Mouse (Mus musculus) CD8-positive naive resting alpha-beta T cell, adult 57 days (primary cell): ENCODE data around the gene Hoxb9. TPM values are rescaled to one million over a fixed set of nuclear protein-coding genes. Genes with fewer than 3 reads are reported as not detected.

Experiments
- total RNA-seq: library from RNA; stranded (reverse); gene quantifications from one replicate; pipeline ENCODE4 v1.2.4, GENCODE M21; 2023

Gene Hoxb9
- total RNA-seq: not detected

GRCm38 (mm10) chr11:96270996-96271540 is at the start of gene Hoxb9:
Gene Hoxb9, plus strand, starts transcription at chr11:96271457.

DNA sequence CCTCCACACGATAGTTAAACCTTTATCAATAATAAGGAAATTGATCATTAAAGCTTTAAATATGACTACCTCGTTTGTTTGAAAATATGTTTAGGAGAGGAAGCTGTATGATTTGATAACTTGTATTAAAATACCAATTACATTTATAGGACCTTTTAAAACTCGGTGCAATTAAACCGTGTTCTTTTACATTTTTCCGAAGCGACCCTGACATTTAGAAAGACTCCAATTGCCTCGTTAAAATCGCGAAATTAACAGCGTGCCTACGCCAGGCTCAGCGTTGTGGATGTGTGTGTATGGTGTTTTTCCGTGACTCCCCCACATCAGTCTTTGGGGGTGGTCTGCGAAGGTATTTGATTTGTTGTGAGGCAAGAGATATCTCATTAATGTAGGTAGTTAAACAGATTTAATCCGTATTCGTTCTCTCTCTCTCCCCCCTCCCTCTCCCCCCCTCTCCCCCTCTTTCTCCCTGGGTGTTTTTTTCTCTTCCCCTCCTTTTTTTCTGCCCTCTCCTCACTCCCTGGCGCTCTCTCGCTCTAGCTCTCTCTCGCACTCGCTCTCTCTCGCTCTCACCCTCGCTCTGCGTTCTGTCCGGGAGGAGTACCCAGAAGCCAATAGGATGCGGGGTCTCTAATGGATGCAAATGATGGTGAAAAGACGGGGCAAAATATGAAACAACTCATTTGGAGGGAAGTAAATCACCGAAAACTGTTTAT is 10.8 kb downstream of the Hoxb9 start, which contains the start of gene Hoxb8:
TSS of gene Hoxb8 (plus strand) at position 51 of the 716 bp plus-strand sequence.

GRCm38 (mm10) chr11:96285771-96286738 is 14.8 kb downstream of the Hoxb9 start, which contains the start of gene Hoxb7:
Gene Hoxb7, plus strand, starts transcription at chr11:96286623.

DNA sequence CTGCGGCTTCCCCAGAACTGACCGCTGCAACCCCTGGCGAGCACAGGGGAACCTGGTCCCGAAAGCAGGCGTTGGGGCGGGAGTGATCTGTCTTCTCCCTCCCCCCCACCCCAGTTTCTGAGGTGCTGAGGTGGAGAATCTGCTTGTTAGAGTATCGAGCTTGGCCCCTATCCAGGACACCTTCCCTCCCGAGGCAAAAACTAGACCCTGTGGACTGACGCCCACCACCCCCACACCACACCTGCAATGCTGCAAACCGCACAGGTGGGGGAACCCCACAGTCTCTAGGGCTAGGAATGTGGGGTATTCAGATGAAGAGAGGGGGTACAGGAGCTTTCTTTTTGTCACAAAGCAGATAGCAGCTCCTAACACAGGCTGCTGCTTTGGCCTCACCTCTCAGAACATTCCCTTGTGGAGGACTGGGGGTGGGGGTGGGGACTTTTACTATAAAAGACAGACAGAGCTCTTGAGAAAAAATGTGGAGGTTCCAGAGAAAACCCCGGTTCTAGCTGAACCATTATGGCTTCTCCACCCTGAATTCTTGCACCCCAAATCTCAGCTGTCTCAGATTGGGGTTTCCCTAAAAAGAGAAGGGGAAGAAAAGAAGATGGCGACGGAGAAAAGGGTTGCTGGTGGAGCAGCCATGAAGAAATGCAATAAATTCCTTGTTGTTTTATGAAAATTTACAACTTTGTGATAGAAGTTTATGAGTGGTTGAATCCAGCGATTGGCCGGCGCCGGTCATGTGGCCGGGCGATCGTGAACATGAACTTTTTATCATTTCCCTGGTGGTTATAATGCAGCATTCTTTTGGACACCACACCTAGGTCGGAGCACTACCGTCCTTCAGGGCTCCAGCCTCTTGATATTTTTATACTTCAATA is 20.7 kb downstream of the Hoxb9 start, which contains the start of gene Hoxb6:
TSS of gene Hoxb6 (plus strand) at position 796 of the 884 bp plus-strand sequence.

DNA sequence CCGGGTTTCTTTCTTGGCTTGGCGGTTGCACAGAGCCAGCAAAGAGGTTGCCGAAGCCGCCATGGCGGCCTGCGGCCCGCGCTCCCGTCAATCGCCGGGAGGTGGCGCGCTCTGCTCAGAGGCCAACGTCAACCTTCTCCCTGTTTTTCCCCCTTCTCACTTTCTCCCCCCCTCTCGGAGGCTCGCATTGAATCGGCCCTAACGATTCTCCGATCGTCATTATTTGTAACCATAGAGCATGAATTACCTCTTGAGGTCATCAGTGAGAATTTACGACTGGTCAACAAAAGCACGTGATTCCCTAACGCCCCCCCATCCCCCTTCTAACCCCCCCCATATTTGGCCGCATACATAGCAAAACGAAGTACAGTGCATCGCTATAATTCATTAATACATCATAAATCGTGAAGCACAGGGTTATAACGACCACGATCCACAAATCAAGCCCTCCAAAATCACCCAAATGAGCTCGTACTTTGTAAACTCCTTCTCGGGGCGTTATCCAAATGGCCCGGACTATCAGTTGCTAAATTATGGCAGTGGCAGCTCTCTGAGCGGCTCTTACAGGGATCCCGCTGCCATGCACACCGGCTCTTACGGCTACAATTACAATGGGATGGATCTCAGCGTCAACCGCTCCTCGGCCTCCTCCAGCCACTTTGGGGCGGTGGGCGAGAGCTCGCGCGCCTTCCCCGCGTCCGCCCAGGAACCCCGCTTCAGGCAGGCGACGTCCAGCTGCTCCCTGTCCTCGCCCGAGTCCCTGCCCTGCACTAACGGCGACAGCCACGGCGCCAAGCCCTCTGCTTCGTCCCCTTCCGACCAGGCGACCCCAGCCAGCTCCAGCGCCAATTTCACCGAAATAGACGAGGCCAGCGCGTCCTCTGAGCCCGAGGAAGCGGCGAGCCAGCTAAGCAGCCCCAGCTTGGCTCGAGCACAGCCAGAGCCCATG is 32.2 kb downstream of the Hoxb9 start, which contains the start of gene Hoxb5:
TSS of gene Hoxb5 (plus strand) at position 186 of the 949 bp plus-strand sequence.

DNA sequence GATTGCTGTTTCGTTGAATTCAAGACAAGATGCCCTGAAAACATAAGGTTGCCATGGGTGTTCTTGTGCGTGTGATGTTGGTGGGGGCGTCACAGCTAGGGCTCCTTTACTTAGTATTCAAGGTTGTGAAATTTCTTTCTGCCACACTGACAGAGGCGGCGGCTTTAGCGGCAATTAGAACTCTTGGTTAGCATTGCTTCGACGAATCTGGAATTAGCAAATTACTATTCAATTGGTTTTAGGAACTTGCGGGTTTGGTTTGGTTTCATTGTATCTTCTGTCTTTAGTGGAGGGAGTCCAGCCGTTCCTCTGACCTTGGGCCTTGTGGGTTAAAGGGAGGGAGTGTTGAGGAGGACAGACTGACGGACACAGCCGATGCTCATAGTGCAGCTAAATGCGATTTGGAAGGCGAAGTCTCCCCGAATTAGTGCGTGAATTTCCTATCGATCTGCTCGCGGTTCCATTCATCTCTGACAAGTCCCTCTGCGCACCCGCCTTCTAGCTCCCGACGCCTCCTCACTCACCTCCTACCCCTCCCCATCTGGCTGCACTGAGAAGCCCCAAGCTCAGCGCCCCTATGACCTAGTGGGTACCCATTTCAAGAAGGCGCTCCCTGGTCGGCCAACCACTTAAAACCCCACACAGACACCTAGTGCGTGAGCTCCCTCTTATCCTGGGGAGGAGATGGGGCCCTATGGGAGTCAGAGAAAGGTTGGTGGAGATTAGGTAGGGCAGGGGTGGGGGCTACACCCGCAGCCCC is 46.5 kb downstream of the Hoxb9 start, which contains the start of gene Hoxb4:
TSS of gene Hoxb4 (plus strand) at position 660 of the 760 bp plus-strand sequence.

DNA sequence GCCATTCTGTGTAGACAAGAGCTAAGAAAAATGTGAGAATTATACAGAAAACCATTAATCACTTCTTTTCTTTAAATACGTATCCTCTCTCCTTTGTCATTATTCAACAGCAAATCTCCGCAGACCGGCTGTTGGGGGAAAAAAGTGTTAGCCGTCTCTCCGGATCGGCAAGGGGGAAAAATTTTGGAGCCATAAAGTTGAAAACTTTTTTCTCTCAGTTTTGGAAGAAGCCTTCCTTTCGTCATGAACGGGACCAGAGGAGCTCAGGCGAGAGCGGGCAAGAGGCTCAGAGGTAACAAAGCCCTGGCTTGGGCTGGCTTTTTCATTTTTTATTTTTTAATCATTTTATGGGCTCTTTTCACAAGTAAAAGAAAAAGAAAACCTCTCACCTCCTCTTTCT is 51.9 kb downstream of the Hoxb9 start, which contains the start of gene Hoxb3:
TSS of gene Hoxb3 (plus strand) at position 173 of the 400 bp plus-strand sequence.

Other genes with a start within 250 kb of the Hoxb9 start
- not detected for gene Gip, start 246.9 kb upstream of the Hoxb9 start, total RNA-seq
- gene Snf8, start 236.6 kb upstream of the Hoxb9 start, total RNA-seq: 47.8 TPM
- gene Ube2z, start 206.1 kb upstream of the Hoxb9 start, total RNA-seq: 37.9 TPM
- 107 TPM for gene Atp5g1, start 195.8 kb upstream of the Hoxb9 start, total RNA-seq
- gene Calcoco2, start 159.5 kb upstream of the Hoxb9 start, total RNA-seq: not detected
- not detected for gene Ttll6, start 137.7 kb upstream of the Hoxb9 start, total RNA-seq
- gene Hoxb13, start 77.1 kb upstream of the Hoxb9 start, total RNA-seq: not detected
- gene Hoxb8, start 10.4 kb downstream of the Hoxb9 start, total RNA-seq: not detected
- gene Hoxb7, start 15.2 kb downstream of the Hoxb9 start, total RNA-seq: not detected
- not detected for gene Hoxb6, start 21.0 kb downstream of the Hoxb9 start, total RNA-seq
- gene Hoxb5, start 31.9 kb downstream of the Hoxb9 start, total RNA-seq: not detected
- gene Hoxb4, start 46.8 kb downstream of the Hoxb9 start, total RNA-seq: 1.2 TPM
- not detected for gene Hoxb3, start 51.9 kb downstream of the Hoxb9 start, total RNA-seq
- gene Hoxb2, start 79.1 kb downstream of the Hoxb9 start, total RNA-seq: not detected
- not detected for gene Hoxb1, start 94.3 kb downstream of the Hoxb9 start, total RNA-seq
- 378 TPM for gene Skap1, start 193.1 kb downstream of the Hoxb9 start, total RNA-seq